Mouse (Mus musculus) skeletal muscle tissue, adult 2 months (tissue): Measurements from ENCODE around the gene Lgi1.

Experiments used
- DNase-seq: peaks from one replicate; pipeline ENCODE4 v3.0.0-alpha.2; 2012; ENCODE audit warnings: low read depth, low spot score

Lgi1 gene

DNA sequence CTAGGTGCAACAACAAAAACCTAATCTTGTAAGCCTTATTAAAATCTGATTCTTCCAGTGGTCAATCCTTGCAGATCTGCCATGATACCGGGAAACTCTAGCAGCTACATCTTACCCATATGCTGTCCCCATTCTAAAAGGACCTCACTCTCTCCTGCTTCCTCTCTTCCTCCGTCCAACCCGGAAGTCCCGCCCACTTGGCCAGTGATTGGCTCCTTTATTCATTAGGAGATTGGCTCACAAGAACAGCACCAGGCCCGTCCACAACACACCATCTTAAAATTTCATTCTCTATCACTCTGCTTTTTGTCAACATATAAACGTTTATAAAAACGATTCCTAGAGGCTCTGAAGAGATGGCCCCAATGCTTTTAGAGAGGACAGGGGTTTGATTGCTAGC lies 61.5 kb downstream of the Lgi1 start:
- no peak for DNase-seq

GRCm38 (mm10) chr19:38327002-38327401 lies 62.7 kb downstream of the Lgi1 start:
- DNase-seq, result no peak

DNA sequence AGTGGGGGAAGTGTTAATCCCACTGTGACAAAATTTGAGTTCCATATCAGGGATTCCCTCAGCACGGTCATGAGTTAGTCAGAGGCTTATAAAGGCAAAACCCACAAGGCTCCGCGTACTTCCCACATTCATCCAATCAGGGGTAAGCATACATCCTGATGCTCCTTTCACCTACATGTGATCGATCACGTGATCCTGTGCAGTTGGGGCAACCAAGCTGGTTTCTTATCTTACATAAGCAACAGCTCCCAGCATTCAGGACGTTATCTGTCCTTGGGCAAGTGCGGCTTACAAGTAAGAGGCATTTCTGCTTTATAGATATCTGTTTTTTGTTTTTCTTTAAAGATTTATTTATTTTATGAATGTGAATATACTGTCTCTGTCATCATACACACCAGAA lies 63.7 kb downstream of the Lgi1 start:
- DNase-seq, result no peak

DNA sequence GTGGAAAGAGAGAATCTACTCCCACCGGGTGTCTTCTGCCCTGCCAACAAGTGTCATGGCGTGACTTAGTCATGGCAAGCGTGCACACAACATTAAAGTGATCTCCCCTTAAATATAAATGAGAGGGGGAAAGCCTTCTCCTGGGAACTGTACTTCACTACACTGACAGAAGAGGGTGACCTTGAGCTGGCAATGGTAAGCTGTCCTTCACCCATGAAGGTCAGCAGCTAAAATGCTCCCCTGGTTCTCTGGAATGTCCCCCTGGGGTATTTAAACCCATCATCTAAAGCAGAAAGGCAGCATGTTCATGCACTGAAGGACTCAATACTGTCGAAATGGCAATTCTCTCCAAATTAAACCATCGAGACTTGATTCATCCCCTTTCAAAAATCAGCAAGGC lies 64.9 kb downstream of the Lgi1 start:
- no peak for DNase-seq

DNA sequence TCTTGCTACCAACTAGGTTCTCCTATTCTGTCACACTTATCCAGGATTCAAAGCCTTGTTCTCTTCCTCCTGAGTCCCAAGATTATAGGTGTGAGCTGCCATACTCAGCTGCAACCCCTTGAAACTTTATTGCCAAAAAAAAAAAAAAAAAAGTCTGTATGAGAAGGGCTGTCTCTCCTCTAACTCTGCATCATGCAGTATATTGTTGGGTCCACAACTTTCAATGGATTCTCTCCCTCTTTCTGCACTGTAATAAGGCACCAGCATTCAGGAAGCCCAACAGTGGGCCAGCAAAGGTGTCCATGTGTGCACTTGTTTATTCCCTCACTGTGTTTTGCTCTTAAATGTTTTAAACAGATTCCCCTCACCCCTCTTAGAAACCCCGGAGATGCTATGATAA lies 66.7 kb downstream of the Lgi1 start:
- DNase-seq, result no peak

- DNase-seq, result no peak
Observed at GRCm38 (mm10) chr19:38332245-38332644, 67.9 kb downstream of the Lgi1 start.

DNA sequence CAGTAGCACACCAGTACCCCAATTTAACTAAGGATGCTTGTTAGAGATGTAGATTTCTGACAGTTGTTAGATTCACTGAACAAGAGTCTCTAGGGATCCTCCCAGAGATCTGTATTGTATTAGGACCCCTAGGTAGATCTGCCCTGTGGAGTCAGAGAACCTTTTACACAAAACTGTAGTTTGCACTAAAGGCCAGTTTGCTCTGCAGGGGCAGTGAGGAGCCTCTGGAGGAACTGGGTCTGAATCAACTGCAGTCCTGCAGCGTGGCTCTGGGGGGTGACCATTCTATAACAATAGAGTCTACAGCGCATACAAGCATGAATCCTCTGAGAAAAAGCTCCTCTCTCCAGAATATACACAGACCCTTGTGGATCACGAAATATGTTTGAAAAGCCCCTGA lies 68.5 kb downstream of the Lgi1 start:
- DNase-seq, result no peak

DNA sequence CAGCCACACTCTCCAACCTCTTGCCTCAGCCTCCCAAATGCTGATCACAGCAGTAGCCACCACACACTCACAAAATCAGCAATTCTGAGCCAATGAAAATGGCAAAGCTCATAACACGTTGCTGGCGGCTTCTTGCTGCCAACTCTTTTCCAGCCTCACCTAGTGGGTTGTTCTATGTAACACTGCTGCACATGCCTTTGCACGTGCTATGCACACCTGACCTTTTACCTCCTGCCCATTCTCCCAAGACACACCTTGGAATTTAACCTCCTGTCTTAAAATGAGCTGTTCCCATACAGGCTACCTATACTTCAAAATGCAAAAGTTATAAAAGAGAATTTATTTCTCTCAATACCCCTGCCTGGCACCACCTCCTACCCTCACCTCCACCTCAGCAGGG lies 72.2 kb downstream of the Lgi1 start:
- DNase-seq, result no peak

- DNase-seq, result no peak
Observed at GRCm38 (mm10) chr19:38337332-38337731, 73.0 kb downstream of the Lgi1 start.

DNA sequence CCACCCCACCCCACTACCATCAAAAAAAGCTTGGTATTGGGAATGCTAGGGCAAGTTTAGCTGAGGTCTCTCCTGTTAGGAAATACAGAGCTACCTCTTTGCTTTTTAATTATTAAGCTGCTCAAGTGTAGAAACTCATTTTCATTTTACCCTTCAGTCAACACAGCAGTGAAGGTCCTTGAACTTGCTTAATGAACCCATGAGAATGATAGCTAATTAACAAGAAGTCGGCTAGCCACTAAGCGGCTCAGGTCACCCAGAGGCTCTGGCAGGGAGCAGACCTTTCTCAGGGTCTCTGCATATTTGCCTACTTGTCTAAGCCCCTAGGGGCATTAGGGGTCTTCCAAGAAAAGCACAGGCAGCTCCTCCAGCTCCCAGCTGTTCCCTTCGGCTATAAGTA lies 75.4 kb downstream of the Lgi1 start:
- no peak for DNase-seq

GRCm38 (mm10) chr19:38343246-38343645 lies 78.9 kb downstream of the Lgi1 start:
- DNase-seq, result no peak

- DNase-seq, result no peak
Observed at GRCm38 (mm10) chr19:38348271-38349012, 84.1 kb downstream of the Lgi1 start.

GRCm38 (mm10) chr19:38349013-38349341 lies 84.6 kb downstream of the Lgi1 start:
- no peak for DNase-seq

- no peak for DNase-seq
Observed at GRCm38 (mm10) chr19:38351202-38351601, 86.9 kb downstream of the Lgi1 start.

- DNase-seq, result no peak
Observed at GRCm38 (mm10) chr19:38351728-38352127, 87.4 kb downstream of the Lgi1 start.

- peak; percentile 42 for DNase-seq
Observed at GRCm38 (mm10) chr19:38352495-38353130, 88.3 kb downstream of the Lgi1 start.

DNA sequence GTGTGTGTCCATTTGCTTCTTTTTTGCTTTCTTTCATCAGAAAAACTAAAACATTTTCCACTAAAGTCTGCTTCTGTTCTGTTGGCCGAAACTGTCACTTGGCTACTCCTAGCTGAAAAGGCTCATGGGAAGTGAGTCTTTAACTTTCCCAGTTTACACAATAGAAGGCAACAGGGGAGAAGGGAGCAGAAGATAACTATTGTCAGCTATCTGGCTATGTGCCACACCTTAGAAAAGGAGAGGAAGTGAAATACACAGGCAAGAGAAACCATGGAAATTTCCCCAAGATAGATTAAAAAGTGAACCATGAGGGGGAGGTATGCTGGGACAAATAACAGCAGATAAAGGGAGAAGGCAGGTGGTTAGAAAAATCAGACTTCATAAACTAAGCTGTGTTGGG lies 89.9 kb downstream of the Lgi1 start:
- DNase-seq, result no peak

- DNase-seq, result no peak
Observed at GRCm38 (mm10) chr19:38354819-38355360, 90.6 kb downstream of the Lgi1 start.

DNA sequence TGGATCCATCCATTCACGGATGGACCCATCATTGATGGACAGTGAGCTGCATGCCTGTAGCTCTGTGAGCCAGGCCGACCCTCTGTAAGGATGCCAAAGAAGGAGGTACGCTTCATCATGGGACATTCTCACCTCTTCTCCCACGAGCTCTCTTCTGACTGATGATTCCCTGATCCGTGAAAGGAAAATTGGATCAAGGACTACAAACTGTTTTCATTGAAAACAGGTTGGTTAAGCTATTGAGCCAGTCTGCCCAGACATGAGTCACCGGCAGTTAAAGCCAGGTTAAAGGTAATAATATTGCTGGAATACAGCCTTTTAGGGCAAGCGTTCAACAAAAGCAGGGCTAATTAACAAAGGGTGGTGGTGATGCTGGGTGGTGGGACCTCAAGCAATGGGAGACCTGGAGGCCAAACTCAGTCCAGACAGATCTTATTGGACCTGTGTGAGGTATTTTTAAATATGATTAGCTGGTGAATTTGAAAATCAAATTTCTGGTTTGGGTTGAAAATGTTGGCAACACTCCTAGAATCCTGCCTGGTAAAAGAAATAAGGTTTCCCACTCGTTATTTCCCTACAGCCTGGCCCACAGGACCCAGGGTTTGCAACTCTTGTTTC lies 92.0 kb downstream of the Lgi1 start:
- DNase-seq, result no peak

DNA sequence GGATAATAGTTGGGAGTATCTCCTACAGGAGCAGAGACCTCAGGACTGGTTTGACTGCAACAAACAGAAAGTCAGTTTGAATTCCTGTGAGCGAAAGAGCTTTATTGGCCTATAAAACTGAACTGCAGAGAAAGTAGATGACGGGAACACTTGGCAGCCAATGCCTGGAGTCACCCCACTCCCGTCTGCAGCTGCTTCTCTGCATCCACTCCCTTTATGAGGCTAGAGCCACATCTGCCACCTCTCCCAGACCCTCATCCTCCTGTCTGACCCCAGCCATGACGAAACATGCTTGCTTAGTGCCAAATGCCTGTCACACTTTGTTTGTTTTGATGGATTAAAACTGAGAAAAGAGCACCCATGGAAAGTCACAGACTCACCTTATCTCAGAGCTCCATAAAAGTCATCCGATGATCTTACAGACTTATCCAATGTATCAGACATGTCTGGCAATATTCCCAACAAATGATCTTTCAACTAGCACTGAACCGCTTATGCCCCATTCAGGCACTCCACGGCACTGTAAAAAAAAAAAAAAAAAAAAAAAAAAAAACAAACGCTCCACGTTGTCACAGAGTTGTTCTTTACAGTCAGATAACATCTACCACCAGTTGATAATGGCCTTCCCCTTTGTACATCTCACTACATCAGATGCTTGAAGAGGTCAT lies 93.8 kb downstream of the Lgi1 start:
- DNase-seq, result no peak

GRCm38 (mm10) chr19:38359287-38359686 lies 95.0 kb downstream of the Lgi1 start:
- no peak for DNase-seq
